In the genomic region with DNA sequence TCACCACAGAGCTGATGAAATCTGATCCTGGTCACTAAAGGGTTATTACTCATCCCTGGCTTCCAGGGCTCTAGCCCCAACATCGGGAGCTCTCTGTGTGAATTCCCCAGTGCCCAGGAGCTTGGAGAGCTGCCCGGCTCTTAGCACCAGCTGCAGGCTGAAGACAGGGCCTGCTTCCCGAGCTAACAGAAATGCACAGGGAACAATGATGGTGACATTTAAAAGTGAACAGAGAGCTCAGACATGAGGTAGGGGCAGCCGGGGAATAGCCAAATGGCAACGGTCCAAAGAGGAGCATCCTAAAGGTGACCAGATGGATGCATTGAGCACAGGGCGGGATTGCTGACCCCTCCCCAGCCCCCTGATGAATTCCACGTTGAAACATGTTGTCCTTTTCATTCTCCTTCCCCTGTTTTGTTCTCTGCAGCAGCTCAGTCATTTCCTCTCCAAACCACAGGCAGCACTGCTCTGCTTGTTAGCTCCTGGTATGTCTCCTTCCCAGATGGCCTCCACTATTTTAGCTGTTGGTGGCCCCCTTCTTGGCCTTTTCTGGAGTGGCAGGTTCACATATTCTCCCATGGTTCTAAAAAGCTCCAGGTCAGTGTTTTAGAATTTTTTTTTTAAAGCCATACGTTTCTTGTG, we compare ENCODE assay signal across 7 mouse cellular contexts. TPM values are rescaled to one million over a fixed set of nuclear protein-coding genes. Genes with fewer than 3 reads are reported as not detected.
DNase-seq lines count a peak whose midpoint lies in the region; ATAC-seq and TF ChIP-seq lines count a peak whose summit lies in the region.

No protein-coding gene starts in this region.

- H3K9me3 ChIP-seq in hindbrain, embryonic 12.5 days (replicated peaks), result no peaks in the 10 kb centered on the region
- H3K9me3 ChIP-seq in midbrain, postnatal 0 days (ENCODE audit: low read length), result no peaks in the 10 kb centered on the region

- TF ChIP-seq POLR2A in embryonic fibroblast, embryonic 13.5 days (IDR thresholded peaks at IDR 0.05; ENCODE audit: low read depth, low read length), result no peak

- peaks cover 20% of the 10 kb centered on the region for H3K4me1 ChIP-seq in embryonic fibroblast, embryonic 13.5 days (ENCODE audit: control insufficient read depth, insufficient read depth, low read length)
- H3K4me1 ChIP-seq in hindbrain, embryonic 12.5 days, result no peaks in the 10 kb centered on the region
- no peaks in the 10 kb centered on the region for H3K4me1 ChIP-seq in midbrain, postnatal 0 days (ENCODE audit: insufficient read depth, low read length)

- peak; percentile 76 to 85 for DNase-seq in right cerebral cortex, postnatal 10 days (ENCODE audit: low spot score in 2 of 2)
- DNase-seq in right cerebral cortex, adult 2 months (ENCODE audit: low spot score in 2 of 2), result no peak
- DNase-seq in midbrain, postnatal 0 days (ENCODE audit: low spot score), result peak; percentile 83
- no peak for DNase-seq in lung, adult 18-20 months
- DNase-seq in spleen, postnatal 10 days (ENCODE audit: low spot score in 2 of 2), result no peak

- no peak overlapping the region for H3K4me3 ChIP-seq in embryonic fibroblast, embryonic 13.5 days (ENCODE audit: insufficient read depth, low read length)
- H3K4me3 ChIP-seq in hindbrain, embryonic 12.5 days, result no peak overlapping the region
- no peak overlapping the region for H3K4me3 ChIP-seq in midbrain, postnatal 0 days (ENCODE audit: low read depth, low read length)

- no peak overlapping the region for H3K4me2 ChIP-seq in hindbrain, embryonic 12.5 days (replicated peaks)
- no peak overlapping the region for H3K4me2 ChIP-seq in midbrain, postnatal 0 days (ENCODE audit: low read depth, low read length, poor library complexity, severe bottlenecking)

- no peaks in the 10 kb centered on the region for H3K27me3 ChIP-seq in hindbrain, embryonic 12.5 days
- no peaks in the 10 kb centered on the region for H3K27me3 ChIP-seq in midbrain, postnatal 0 days (ENCODE audit: insufficient read depth, low read length)

- peak; percentile 73 for ATAC-seq in hindbrain, embryonic 12.5 days (ENCODE audit: low FRiP score)
- peak; percentile 73 for ATAC-seq in midbrain, postnatal 0 days (ENCODE audit: low FRiP score)

- peak overlapping the region; percentile 72 for H3K27ac ChIP-seq in embryonic fibroblast, embryonic 13.5 days (ENCODE audit: insufficient read depth, low read length)
- peak overlapping the region; percentile 60 for H3K27ac ChIP-seq in hindbrain, embryonic 12.5 days
- H3K27ac ChIP-seq in midbrain, postnatal 0 days (ENCODE audit: low read depth, low read length), result peak overlapping the region; percentile 57; the same call in 1 of the 2 replicates

- WGBS in hindbrain, embryonic 12.5 days, result 47% methylated on average over 8 of the region's 8 CpGs
- WGBS in midbrain, postnatal 0 days, result 31% methylated on average over 8 of the region's 8 CpGs

- TF ChIP-seq CTCF in embryonic fibroblast, embryonic 13.5 days (IDR thresholded peaks at IDR 0.05; ENCODE audit: borderline replicate concordance, insufficient read depth, low read length), result no peak
- TF ChIP-seq CTCF in midbrain, postnatal 0 days (IDR thresholded peaks at IDR 0.05), result no peak

- no peak overlapping the region for H3K9ac ChIP-seq in hindbrain, embryonic 12.5 days
- H3K9ac ChIP-seq in midbrain, postnatal 0 days (replicated peaks; ENCODE audit: low read length, poor library complexity, severe bottlenecking), result no peak overlapping the region

- peaks cover 81% of the 10 kb centered on the region for H3K36me3 ChIP-seq in hindbrain, embryonic 12.5 days
- peaks cover 22% of the 10 kb centered on the region for H3K36me3 ChIP-seq in midbrain, postnatal 0 days (ENCODE audit: insufficient read depth, low read length)

RNA-seq across cellular contexts. Expression of a gene that starts 58.4 kb away (rescaled TPM):
- polyA plus RNA-seq in embryonic fibroblast, embryonic 13.5 days (2011; ENCODE audit: insufficient read length, low read depth, missing spikeins), result 37.9 and 40.5 TPM in 2 replicates
- polyA plus RNA-seq in hindbrain, embryonic 12.5 days (2016; fragmentation: Nextera tagmentation; extraction: Ambion mirVana), result 178 and 191 TPM in 2 replicates
- total RNA-seq in midbrain, postnatal 0 days (2014; rRNA removed), result 201 and 269 TPM in 2 replicates
- 232 and 238 TPM in 2 replicates for polyA plus RNA-seq in midbrain, postnatal 0 days (2015; fragmentation: Nextera tagmentation; extraction: Ambion mirVana)

Comparison
In these comparisons a context has a peak if more than half of its experiments do, and no peak if none do; other contexts are left out.
1. DNase-seq: peak in right cerebral cortex, postnatal 10 days (2 of 2) and midbrain, postnatal 0 days (single experiment); none in right cerebral cortex, adult 2 months (0 of 2), lung, adult 18-20 months (0 of 2) and spleen, postnatal 10 days (0 of 2).
2. Peak in every context shown above with its lines, with median percentiles within 50 percentile points of each other: H3K27ac ChIP-seq.